Mouse (Mus musculus): ENCODE data around the gene Foxp2.

Gene Foxp2

GRCm38 (mm10) chr6:15370827-15371226 lies 469.7 kb downstream of the Foxp2 start:
- no peak for DNase-seq (ENCODE audit: low read depth)

- DNase-seq (ENCODE audit: low read depth), result no peak
Observed at GRCm38 (mm10) chr6:15373621-15374020, 472.5 kb downstream of the Foxp2 start.

GRCm38 (mm10) chr6:15378261-15378660 lies 477.1 kb downstream of the Foxp2 start:
- no peak for DNase-seq (ENCODE audit: low read depth)

GRCm38 (mm10) chr6:15396462-15396861 lies 495.3 kb downstream of the Foxp2 start:
- DNase-seq (ENCODE audit: low read depth), result no peak

- DNase-seq (ENCODE audit: low read depth), result no peak
Observed at GRCm38 (mm10) chr6:15397485-15397884, 496.3 kb downstream of the Foxp2 start.

GRCm38 (mm10) chr6:15401138-15401537 lies 500.0 kb downstream of the Foxp2 start:
- DNase-seq (ENCODE audit: low read depth), result no peak

- no peak for DNase-seq (ENCODE audit: low read depth)
Observed at GRCm38 (mm10) chr6:15402026-15402425, 500.9 kb downstream of the Foxp2 start.

- no peak for DNase-seq (ENCODE audit: low read depth)
Observed at GRCm38 (mm10) chr6:15415099-15415498, 514.0 kb downstream of the Foxp2 start.

GRCm38 (mm10) chr6:15459701-15460100 lies 558.6 kb downstream of the Foxp2 start:
- DNase-seq (ENCODE audit: low read depth), result no peak

GRCm38 (mm10) chr6:15463390-15463789 lies 562.2 kb downstream of the Foxp2 start:
- DNase-seq (ENCODE audit: low read depth), result no peak

- no peak for DNase-seq (ENCODE audit: low read depth)
Observed at GRCm38 (mm10) chr6:15465471-15465870, 564.3 kb downstream of the Foxp2 start.

- DNase-seq (ENCODE audit: low read depth), result no peak
Observed at GRCm38 (mm10) chr6:15466634-15467033, 565.5 kb downstream of the Foxp2 start.

- DNase-seq (ENCODE audit: low read depth), result no peak
Observed at GRCm38 (mm10) chr6:15486909-15487308, 585.8 kb downstream of the Foxp2 start.

Measured in fibroblast of lung, adult 2 months (primary cell).